Mouse (Mus musculus) forebrain, postnatal 0 days (tissue): ENCODE results near the gene Sbk2. TPM values are rescaled to one million over a fixed set of nuclear protein-coding genes. Genes with fewer than 3 reads are reported as not detected.
A peak's percentile ranks its signal among the peaks of the same experiment; 100 is the strongest.

Experiments
- ATAC-seq: fragments of 200-750 bp; cut with Nextera tagmentation; 2 replicates; pipeline ENCODE4 v1.8.0; 2017; ENCODE audit warnings: mild to moderate bottlenecking, moderate library complexity
- DNase-seq: peaks from one replicate; pipeline ENCODE4 v3.0.0-alpha.2; 2015
- H3K27ac ChIP-seq: fragments of 300-500 bp; sonication (generic); 2 replicates; pipeline ENCODE4 v1.5.1; 2014; ENCODE audit warnings: low read depth, mild to moderate bottlenecking, antibody characterized with exemption, low read length, moderate library complexity, mixed read lengths
- H3K27me3 ChIP-seq: fragments of 300-500 bp; sonication (generic); 2 replicates; pipeline ENCODE4 v1.6.1; 2014; ENCODE audit warnings: mild to moderate bottlenecking, low read length, mixed read lengths; ENCODE audit not compliant: insufficient read depth
- H3K36me3 ChIP-seq: fragments of 300-500 bp; sonication (generic); 2 replicates; pipeline ENCODE4 v1.6.1; 2014; ENCODE audit warnings: mild to moderate bottlenecking, moderate library complexity; ENCODE audit not compliant: insufficient read depth
- H3K4me1 ChIP-seq: fragments of 300-500 bp; sonication (generic); 2 replicates; pipeline ENCODE4 v1.6.1; 2014; ENCODE audit warnings: antibody characterized with exemption; ENCODE audit not compliant: insufficient read depth
- H3K4me2 ChIP-seq: fragments of 300-500 bp; sonication (generic); 2 replicates; pipeline ENCODE4 v1.6.1; 2014; ENCODE audit warnings: low read depth, mild to moderate bottlenecking, moderate library complexity
- H3K4me3 ChIP-seq: fragments of 300-500 bp; sonication (generic); 2 replicates; pipeline ENCODE4 v1.5.1; 2014; ENCODE audit warnings: low read depth, low read length, mixed read lengths
- H3K9ac ChIP-seq: fragments of 300-500 bp; sonication (generic); 2 replicates; pipeline ENCODE4 v1.6.1; 2014; ENCODE audit warnings: mild to moderate bottlenecking
- H3K9me3 ChIP-seq: fragments of 300-500 bp; sonication (generic); 2 replicates; pipeline ENCODE4 v1.6.1; 2016; ENCODE audit warnings: low read length
- CTCF ChIP-seq: sonication (generic); IDR thresholded peaks from 2 replicates; pipeline ENCODE4 v1.5.1; 2016; ENCODE audit warnings: antibody characterized with exemption, control low read depth, low read depth
- WGBS: fragments of 180-500 bp; shearing (Covaris S2); extraction: QIAGEN DNeasy Blood & Tissue Kit; methylation state at CpG from one replicate; pipeline ENCODE4 v1.1.7; 2014; 5-methylcytosine and 5-hydroxymethylcytosine counted together
- polyA plus RNA-seq: library from polyadenylated mRNA; unstranded; fragments of >200 nt; fragmentation: Nextera tagmentation; extraction: Ambion mirVana; gene quantifications from 2 replicates; pipeline ENCODE4 v1.2.1, GENCODE M21; 2015
- total RNA-seq: library from RNA; depleted of rRNA; stranded (reverse); fragments of >200 nt; gene quantifications from 2 replicates; pipeline ENCODE4 v1.2.3, GENCODE M21; 2014

The Sbk2 gene
- total and polyA plus RNA-seq, 2 experiments from 2014 or later: not detected

DNA sequence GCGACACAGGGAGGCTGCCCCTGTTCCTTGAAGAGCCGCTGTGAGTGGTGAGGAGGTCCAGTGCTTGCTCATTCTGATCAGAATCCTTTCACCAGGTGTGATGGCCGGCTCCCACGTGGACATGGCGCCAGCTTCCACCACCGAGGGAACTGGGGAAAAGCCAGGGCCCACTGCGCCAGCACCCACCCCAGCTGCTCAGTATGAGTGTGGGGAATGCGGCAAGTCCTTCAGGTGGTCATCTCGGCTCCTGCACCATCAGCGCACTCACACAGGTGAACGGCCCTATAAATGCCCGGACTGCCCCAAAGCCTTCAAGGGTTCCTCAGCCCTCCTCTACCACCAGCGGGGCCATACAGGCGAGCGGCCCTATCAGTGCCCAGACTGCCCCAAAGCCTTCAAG, 45.5 kb downstream of the Sbk2 start:
- H3K9ac ChIP-seq: no peak overlapping the region
- DNase-seq: no peak
- H3K36me3 ChIP-seq: peaks cover 29% of the 10 kb centered on the region
- H3K4me3 ChIP-seq: no peak overlapping the region
- no peaks in the 10 kb centered on the region for H3K9me3 ChIP-seq
- H3K27ac ChIP-seq: no peak overlapping the region
- peaks cover 21% of the 10 kb centered on the region; the same call in 1 of the 2 replicates for H3K4me1 ChIP-seq
- no peak for TF ChIP-seq CTCF
- no peak overlapping the region for H3K4me2 ChIP-seq
- 92% methylated on average over 15 of the region's 15 CpGs for WGBS
- no peaks in the 10 kb centered on the region for H3K27me3 ChIP-seq
- no peak for ATAC-seq

DNA sequence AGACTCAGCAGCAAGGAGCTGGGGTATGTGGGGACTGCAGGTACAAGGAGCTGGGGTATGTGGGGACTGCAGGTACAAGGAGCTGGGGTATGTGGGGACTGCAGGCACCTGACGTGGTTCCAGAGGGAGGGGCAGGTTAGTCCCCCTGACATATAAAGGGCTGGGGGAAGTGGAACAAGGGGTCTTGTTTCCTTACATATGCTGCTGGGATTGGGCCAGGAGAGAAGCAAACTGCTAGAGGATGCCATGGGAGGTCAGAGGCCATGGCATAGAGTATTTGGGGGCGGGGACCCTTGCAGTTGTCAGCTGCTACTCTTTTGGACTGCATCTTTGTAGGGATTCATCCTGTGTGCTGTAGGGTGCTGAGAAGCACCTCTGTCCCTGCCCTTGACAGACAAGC, 46.7 kb downstream of the Sbk2 start:
- no peak for TF ChIP-seq CTCF
- Histone ChIP-seq H3K4me1 (peaks cover 17% of the 10 kb centered on the region; the same call in 1 of the 2 replicates), H3K9ac (no peak overlapping the region), H3K4me3 (no peak overlapping the region), H3K36me3 (peaks cover 29% of the 10 kb centered on the region), H3K27me3 (no peaks in the 10 kb centered on the region), H3K27ac (no peak overlapping the region), H3K9me3 (no peaks in the 10 kb centered on the region), H3K4me2 (no peak overlapping the region)
- no peak for DNase-seq
- ATAC-seq: no peak
- WGBS: 98% methylated on average over 2 of the region's 2 CpGs

DNA sequence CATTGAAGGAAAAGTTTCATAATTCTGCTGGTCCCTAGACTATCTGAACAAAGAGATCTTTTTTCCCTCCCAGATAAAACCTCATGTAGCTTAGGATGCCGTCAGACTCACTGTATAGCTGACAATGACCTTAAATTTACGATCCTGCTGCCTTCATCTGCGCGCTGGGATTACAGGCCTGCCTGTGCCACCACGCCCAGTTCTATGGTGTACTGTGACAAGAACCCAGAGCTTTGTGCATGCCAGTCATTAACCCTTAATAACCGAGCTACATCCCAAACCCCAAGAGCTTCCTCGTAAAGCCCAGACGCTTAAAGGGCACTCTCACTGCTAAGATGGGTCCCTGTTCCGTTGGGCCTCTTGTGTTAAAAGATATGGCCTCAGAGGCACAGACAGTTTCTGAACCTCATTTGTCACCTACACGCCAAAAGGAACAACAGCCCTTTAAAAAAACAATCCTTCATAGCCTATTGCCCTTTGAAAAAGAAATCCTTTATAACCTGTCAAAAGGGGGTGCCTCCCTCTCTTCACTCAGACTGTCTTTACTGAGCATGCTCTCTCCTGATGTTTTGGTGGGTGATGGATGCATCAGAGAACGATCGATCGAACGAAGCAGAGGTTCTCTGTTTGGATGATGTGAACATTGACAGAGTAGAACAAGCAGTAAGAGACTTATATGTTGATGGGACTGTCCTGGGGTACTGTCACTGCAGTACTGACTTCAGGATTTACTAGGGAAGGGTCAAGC, 48.4 kb downstream of the Sbk2 start:
- WGBS: 11% methylated on average over 14 of the region's 14 CpGs
- peak overlapping the region; percentile 76 for H3K4me3 ChIP-seq
- peak overlapping the region; percentile 99 for H3K27ac ChIP-seq
- H3K4me2 ChIP-seq: peak overlapping the region; percentile 68
- peak; percentile 62 for ATAC-seq
- H3K9ac ChIP-seq: peak overlapping the region; percentile 83
- DNase-seq: no peak
- no peak for TF ChIP-seq CTCF
- H3K27me3 ChIP-seq: no peaks in the 10 kb centered on the region
- H3K9me3 ChIP-seq: no peaks in the 10 kb centered on the region
- peaks cover 9% of the 10 kb centered on the region; the same call in 1 of the 2 replicates for H3K4me1 ChIP-seq
- peaks cover 25% of the 10 kb centered on the region for H3K36me3 ChIP-seq

DNA sequence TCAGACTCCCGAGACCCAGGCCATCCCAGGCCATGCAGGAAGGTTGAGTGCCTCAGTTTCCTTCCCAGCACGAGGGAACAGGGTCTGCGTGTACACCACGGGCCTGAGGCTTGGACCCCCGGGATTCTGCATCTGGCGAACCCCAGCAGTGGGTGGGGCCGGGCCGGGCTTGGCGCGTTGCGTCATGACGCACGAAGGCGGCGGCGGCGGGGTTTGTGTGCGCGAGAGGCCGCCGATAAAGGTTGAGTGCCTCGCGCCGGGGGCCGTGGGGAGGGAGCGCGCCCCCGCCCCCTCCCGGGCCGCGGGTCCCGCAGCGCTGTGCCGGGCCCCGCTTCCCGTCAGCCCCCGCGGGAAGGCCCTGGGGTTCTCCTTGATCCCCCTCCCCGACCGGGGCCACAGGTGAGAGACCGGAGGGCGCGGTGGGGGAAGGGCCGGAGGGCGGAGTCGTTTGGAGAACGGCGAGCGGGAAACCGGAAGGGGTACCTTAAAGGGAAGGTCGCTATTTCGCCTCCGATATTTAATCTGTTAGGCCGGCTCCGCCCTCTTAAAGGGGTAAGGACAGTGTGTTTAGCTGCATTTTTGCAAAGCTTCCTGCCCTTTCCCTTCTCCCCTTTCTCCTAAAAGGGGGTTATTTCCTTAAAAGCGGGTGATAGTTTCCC, 49.1 kb downstream of the Sbk2 start, which contains the start of gene Zfp628:
Gene Zfp628, plus strand, starts transcription at position 211 of the 659 bp plus-strand sequence.
- Histone ChIP-seq H3K9me3 (no peaks in the 10 kb centered on the region), H3K9ac (peak within 1 kb of the TSS; percentile 83), H3K27me3 (no peaks in the 10 kb centered on the region), H3K27ac (peak within 1 kb of the TSS; percentile 99), H3K4me3 (peak within 1 kb of the TSS; percentile 76), H3K4me1 (peaks cover 9% of the 10 kb centered on the region; the same call in 1 of the 2 replicates), H3K4me2 (peak within 1 kb of the TSS; percentile 68), H3K36me3 (peaks cover 18% of the 10 kb centered on the region)
- peak; percentile 93 for ATAC-seq
- no peak for TF ChIP-seq CTCF
- WGBS: 4% methylated on average over 56 of the region's 56 CpGs
- DNase-seq: peak; percentile 98

DNA sequence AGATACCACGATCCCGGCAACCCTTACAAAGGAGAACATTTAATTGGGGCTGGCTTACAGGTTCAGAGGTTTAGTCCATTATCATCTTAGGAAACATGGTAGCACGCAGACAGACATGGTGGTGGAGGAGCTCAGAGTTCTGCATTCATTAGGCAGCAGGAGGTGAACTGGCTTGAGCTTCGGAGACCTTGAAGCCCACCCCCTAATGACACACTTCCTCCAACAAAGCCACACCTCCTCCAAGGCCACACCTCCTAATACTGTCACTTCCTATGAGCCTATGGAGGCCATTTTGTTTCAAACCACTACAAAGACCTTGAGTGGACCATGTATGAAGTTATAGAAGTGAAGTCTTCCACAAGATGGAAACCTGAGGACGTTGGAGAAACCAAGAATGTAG, 52.0 kb downstream of the Sbk2 start:
- DNase-seq (peak; percentile 16), ATAC-seq (no peak)
- WGBS: 67% methylated on average over 5 of the region's 5 CpGs
- Histone ChIP-seq H3K4me2 (0 out of 2 replicates have a peak overlapping the region, but pooled peaks have one; percentile 8), H3K27me3 (no peaks in the 10 kb centered on the region), H3K36me3 (no peaks in the 10 kb centered on the region), H3K9ac (no peak overlapping the region), H3K9me3 (no peaks in the 10 kb centered on the region), H3K4me3 (no peak overlapping the region), H3K27ac (no peak overlapping the region), H3K4me1 (peaks cover 9% of the 10 kb centered on the region; the same call in 1 of the 2 replicates)
- no peak for TF ChIP-seq CTCF

DNA sequence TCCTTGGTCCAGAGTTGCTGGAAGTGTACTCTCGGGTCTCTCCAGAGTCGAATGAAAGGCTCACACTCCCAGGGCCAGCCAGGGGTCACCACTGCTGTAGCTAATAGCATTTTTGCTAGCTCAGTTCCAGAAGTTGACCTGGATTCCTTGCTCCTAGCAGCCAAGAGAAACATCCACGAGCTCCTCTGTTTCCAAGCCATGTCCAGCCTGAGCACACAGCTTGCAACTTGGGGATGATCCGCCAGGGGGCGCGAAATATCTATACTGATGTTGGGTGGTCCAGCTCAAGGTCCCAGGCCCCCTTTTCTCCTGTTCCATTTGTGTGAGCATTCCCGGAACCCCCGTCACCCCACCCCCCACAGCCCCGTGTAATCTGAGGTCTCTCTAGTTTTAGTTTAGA, 52.6 kb downstream of the Sbk2 start:
- no peak for ATAC-seq
- 28% methylated on average over 9 of the region's 9 CpGs for WGBS

DNA sequence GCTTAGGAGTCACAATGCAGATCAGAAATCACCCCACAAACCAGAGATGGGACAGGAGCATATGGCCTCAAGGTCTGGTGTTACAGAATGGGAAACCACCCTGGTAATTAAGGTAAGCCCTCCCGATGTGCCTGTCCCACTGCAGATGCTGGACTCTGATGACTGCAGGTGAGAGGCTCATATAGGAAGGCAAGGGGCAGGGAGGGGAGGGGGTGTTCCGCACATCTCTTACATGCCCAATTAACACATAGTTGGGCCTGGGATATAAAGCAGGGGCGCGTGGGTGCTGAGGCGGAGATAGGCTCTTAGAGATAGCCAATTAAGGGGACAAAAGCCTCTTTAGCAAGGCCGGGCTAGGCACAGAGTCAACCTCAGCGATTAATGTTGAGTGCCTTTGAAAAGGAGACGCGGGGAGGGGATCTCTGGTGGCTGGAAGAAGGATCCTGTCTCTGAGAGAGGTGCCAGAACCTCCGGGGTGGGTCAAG, 57.7 kb downstream of the Sbk2 start, which contains the start of gene Gm36210:
Gene Gm36210, minus strand, starts transcription at position 51 of the 485 bp plus-strand sequence.
- DNase-seq (no peak), ATAC-seq (no peak)
- TF ChIP-seq CTCF: no peak
- Histone ChIP-seq H3K9ac (no peak within 1 kb of the TSS), H3K27ac (no peak within 1 kb of the TSS), H3K9me3 (no peaks in the 10 kb centered on the region), H3K27me3 (no peaks in the 10 kb centered on the region), H3K4me1 (no peaks in the 10 kb centered on the region), H3K4me3 (no peak within 1 kb of the TSS), H3K4me2 (no peak within 1 kb of the TSS), H3K36me3 (no peaks in the 10 kb centered on the region)
- 2% methylated on average over 10 of the region's 10 CpGs for WGBS

More for the DNA sequence above, 52.6 kb downstream of the Sbk2 start:
- H3K4me3 ChIP-seq: no peak overlapping the region
- peak; percentile 65 for DNase-seq
- H3K9ac ChIP-seq: no peak overlapping the region
- H3K27me3 ChIP-seq: no peaks in the 10 kb centered on the region
- peak; percentile 57 for TF ChIP-seq CTCF
- H3K4me1 ChIP-seq: peaks cover 4% of the 10 kb centered on the region; the same call in 1 of the 2 replicates
- no peaks in the 10 kb centered on the region for H3K9me3 ChIP-seq
- H3K4me2 ChIP-seq: 0 out of 2 replicates have a peak overlapping the region, but pooled peaks have one; percentile 8
- no peak overlapping the region for H3K27ac ChIP-seq
- no peaks in the 10 kb centered on the region for H3K36me3 ChIP-seq
